Mouse (Mus musculus) liver, embryonic 14 days (tissue): ENCODE data around the gene Yars2. TPM values are rescaled to one million over a fixed set of nuclear protein-coding genes. Genes with fewer than 3 reads are reported as not detected.

Experiments used
- polyA plus RNA-seq: library from polyadenylated mRNA; depleted of rRNA; stranded (reverse); fragments of >200 nt; gene quantifications from 2 replicates; pipeline ENCODE4 v1.2.3, GENCODE M21; 2012; rRNA removed

Gene Yars2
- 19.0 and 21.5 TPM in 2 replicates for polyA plus RNA-seq

DNA sequence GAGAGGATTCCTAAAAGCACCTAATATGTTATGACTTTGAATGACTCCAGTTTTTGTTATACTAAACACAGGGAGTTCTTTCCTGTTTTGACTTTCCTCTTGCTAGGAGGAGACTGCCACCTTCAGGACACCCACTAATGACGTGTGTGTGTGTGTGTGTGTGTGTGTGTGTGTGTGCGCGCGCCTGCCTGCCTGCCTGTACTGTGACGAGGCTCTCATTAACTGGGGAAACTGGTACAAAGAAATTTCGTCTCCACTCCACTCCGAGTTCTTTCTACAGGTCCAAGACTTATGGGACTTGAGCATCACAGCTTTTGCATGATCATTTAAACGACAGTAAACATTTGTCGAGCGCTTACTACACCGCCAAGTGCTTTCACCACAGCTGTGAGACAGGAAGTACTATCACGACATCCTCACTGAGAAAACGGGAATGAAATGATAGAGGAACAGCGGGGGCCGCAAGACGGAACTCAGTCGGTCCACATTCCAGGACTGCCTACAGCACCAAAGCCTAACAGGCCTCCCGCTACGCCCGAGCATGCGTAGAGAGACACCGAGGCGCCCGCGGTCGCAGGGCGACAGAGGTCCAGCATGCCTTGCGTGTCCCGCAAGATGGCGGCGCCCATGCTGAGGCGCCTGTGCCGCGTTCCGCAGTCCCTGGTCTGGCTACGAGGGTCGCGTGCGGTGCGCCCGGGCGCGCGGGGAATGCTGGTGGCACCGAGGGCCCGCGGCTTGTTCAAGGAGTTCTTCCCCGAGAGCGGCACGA, at the start of gene Yars2:
Gene Yars2 (plus strand): TSS at position 597 of the 769 bp plus-strand sequence.

DNA sequence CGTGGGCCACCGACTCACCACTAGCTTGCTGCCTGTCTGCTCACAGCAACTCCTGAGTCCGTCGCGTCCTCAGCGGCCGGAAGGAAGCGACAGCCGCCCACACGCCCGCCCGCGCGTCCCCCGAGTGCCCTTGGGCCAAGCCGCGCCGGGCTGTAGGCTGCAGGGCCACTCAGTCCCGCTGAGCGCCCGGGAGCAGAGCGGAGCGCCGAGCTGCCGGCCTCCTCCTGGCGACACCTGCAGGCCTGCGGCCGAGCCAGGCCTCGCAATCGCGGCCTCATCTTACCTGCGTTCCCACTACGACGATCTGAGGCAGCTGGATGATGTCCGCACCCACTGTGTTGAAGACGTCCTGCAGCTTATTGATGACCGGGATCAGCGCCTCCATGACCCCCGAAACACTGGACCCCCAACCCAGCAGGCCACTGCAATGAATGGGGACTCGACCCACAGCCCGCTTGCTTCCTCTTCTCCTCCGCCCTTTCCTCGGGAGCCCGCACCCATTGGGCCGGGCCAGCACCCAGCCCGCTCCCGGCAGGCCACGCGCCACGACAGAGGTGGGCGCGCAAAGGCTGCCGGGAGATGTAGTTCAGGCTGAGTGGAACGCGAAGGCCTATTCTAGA, 55.8 kb downstream of the Yars2 start, which contains the start of gene Dnm1l:
Gene Dnm1l (minus strand): TSS at position 479 of the 620 bp plus-strand sequence.

Other genes with a start within 250 kb of the Yars2 start
- gene Pkp2, start 89.6 kb upstream of the Yars2 start, polyA plus RNA-seq: 3.6 and 4.6 TPM in 2 replicates
- 16.3 and 18.0 TPM in 2 replicates for gene Dnm1l, start 56.0 kb downstream of the Yars2 start, polyA plus RNA-seq